Comparison of ENCODE assay signal across 18 mouse cellular contexts in genomic region chr12:44453791-44454190, GRCm38 (mm10).
"Had no signal": no experiment of that assay in that cellular context is flagged by ENCODE, and none has a peak within 500 bp of the region (broad histone marks: within the 10 kb centered on the region; RNA-seq: fewer than 3 reads in every experiment).

No protein-coding gene starts in this region.

- H3K36me3 ChIP-seq: kidney, embryonic 15.5 days; limb, embryonic 10.5 days; limb, embryonic 13.5 days; liver, embryonic 12.5 days; liver, embryonic 15.5 days; lung, embryonic 15.5 days had no signal

- H3K27me3 ChIP-seq: kidney, embryonic 15.5 days; limb, embryonic 13.5 days; liver, embryonic 12.5 days; liver, embryonic 15.5 days; lung, embryonic 15.5 days had no signal

- H3K27ac ChIP-seq: kidney, embryonic 15.5 days; limb, embryonic 10.5 days; limb, embryonic 13.5 days; liver, embryonic 12.5 days; liver, embryonic 15.5 days; lung, embryonic 15.5 days; stomach, postnatal 0 days had no signal

- H3K4me3 ChIP-seq: kidney, embryonic 15.5 days; limb, embryonic 10.5 days; limb, embryonic 13.5 days; liver, embryonic 12.5 days; liver, embryonic 15.5 days; lung, embryonic 15.5 days had no signal

- H3K4me1 ChIP-seq: kidney, embryonic 15.5 days; limb, embryonic 10.5 days; limb, embryonic 13.5 days; liver, embryonic 12.5 days; liver, embryonic 15.5 days; lung, embryonic 15.5 days had no signal

- H3K9me3 ChIP-seq: kidney, embryonic 15.5 days; limb, embryonic 10.5 days; limb, embryonic 13.5 days; liver, embryonic 12.5 days; liver, embryonic 15.5 days; lung, embryonic 15.5 days had no signal

- ATAC-seq: liver, embryonic 12.5 days had no signal

- H3K9ac ChIP-seq: kidney, embryonic 15.5 days; limb, embryonic 13.5 days; liver, embryonic 12.5 days; liver, embryonic 15.5 days; lung, embryonic 15.5 days had no signal

- H3K4me2 ChIP-seq: kidney, embryonic 15.5 days; limb, embryonic 13.5 days; liver, embryonic 12.5 days; liver, embryonic 15.5 days; lung, embryonic 15.5 days; midbrain, embryonic 11.5 days had no signal

- DNase-seq: kidney, adult 8-10 months; kidney, postnatal 10 days; kidney, postnatal 36 days; liver; lung, adult 18-20 months; lung, postnatal 14 days; midbrain, embryonic 14.5 days; thymus, adult 2 months; thymus, postnatal 14 days; thymus, postnatal 4 days had no signal
